Mouse (Mus musculus) cerebellum, adult 2 months (tissue): ENCODE measurements at regions not wholly inside any gene's neighbourhood (a gene's known extent, or its start where the extent isn't known, plus 50 kb on each side); places are given as distances from the start of the nearest gene placed in this dataset.
"Not testable (repeated sequence)": the region's sequence is repeated elsewhere in the genome, so short reads cannot be mapped to it uniquely, and the experiment has no call there.

Experiments
- DNase-seq, 2 experiments: peaks; one replicate each; pipeline ENCODE4 v3.0.0; 2021
- H3K27ac ChIP-seq: fragments of 200-500 bp; 2 replicates; pipeline ENCODE4 v1.5.1; 2012; ENCODE audit warnings: low read length, control low read depth, inconsistent platforms; ENCODE audit not compliant: insufficient read depth
- H3K27me3 ChIP-seq: fragments of 200-500 bp; 2 replicates; pipeline ENCODE4 v1.6.1; 2012; ENCODE audit warnings: inconsistent platforms, mild to moderate bottlenecking, low read length, moderate library complexity; ENCODE audit not compliant: control insufficient read depth, insufficient read depth
- H3K4me1 ChIP-seq: fragments of 200-500 bp; 2 replicates; pipeline ENCODE4 v1.6.1; 2011; ENCODE audit warnings: low read length; ENCODE audit not compliant: control insufficient read depth, insufficient read depth
- H3K4me3 ChIP-seq: fragments of 200-500 bp; replicated peaks from 2 replicates; pipeline ENCODE3; 2011; ENCODE audit warnings: mild to moderate bottlenecking, low read depth, low read length, control low read depth; ENCODE audit not compliant: insufficient read depth
- CTCF ChIP-seq: fragments of 200-500 bp; IDR thresholded peaks from 2 replicates; pipeline ENCODE4 v1.5.1; 2011; ENCODE audit warnings: low read depth, mild to moderate bottlenecking, control low read depth, low read length, moderate library complexity, borderline replicate concordance; ENCODE audit not compliant: insufficient read depth
- POLR2A ChIP-seq: fragments of 200-500 bp; IDR thresholded peaks from 2 replicates; pipeline ENCODE4 v1.6.1; 2011; ENCODE audit warnings: low read length, control low read depth, borderline replicate concordance; ENCODE audit not compliant: insufficient read depth
- WGBS: fragments of 180-500 bp; shearing (Covaris S2); methylation state at CpG from one replicate; pipeline ENCODE4 v1.1.7; 2018; 5-methylcytosine and 5-hydroxymethylcytosine counted together

DNA sequence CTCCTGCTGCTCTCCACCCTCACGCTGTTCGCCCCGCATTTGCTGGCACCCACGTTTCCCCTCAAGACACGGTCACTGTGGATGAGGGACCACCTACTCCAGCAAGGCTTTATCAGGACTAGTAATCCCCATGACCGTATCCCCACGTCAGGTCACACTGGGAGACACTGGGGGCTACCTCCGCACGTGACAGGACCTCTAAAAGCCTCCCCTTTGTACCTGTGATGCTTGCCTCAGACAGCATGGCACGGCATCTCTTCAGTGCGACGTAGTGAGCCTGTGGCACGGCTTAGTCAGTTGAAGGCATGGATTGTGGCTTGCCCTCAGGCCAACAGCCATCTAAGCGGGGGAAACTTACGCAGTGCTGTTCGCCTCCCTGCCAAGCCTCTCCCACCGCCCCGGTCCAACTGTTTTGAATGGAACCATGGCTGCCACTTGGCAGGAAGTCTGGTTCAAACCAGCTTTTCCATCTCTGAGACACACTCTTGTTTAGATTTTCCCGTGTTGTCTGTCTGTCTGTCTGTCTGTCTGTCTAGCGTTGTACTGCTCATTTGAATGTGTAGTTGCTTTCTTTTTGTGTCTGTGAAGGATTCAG is 79.0 kb upstream of the Klf14 start:
- Histone ChIP-seq H3K4me1 (no peaks in the 10 kb centered on the region), H3K4me3 (peak overlapping the region; percentile 20), H3K27me3 (no peaks in the 10 kb centered on the region), H3K27ac (no peak overlapping the region)
- TF ChIP-seq CTCF (no peak), POLR2A (no peak)
- WGBS: 38% methylated on average over 20 of the region's 20 CpGs
- no peak for DNase-seq

DNA sequence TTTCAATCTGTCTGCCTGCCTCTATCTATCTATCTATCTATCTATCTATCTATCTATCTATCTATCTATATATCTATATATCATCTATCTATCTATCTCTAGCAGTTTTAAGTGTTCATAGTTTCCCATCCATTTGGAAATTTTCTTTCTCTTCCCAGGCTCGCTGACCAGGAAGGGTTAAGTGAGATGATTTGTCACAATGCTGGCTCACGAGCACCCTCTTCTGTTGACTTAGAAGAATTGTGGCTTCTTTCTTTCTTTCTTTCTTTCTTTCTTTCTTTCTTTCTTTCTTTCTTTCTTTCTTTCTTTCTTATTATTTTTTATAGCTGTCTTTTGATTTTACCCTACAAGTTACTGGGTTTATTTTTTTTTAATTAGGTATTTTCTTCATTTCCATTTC is 79.6 kb upstream of the Klf14 start:
- WGBS: 0% methylated on average over 2 of the region's 2 CpGs
- DNase-seq, H3K27me3 ChIP-seq: not testable (repeated sequence)

DNA sequence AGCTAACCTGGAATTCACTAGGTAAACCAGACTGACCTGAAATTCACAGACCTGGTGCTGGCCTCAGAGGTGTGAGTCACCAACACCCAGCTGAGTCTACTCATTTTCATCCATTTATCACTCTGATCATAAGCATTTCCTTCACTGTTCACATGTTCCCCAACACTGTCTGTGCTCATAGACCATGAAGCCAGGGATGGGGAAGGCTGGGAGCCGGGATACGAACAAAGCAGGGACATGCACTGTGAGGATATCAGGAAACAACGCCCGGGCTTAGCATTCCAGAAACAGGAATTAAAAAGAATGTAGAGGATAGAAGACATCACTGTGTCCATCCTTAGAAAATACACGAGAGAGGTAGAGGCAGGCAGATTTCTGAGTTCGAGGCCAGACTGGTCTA is 80.6 kb upstream of the Klf14 start:
- TF ChIP-seq POLR2A: no peak
- TF ChIP-seq CTCF: no peak
- H3K27ac ChIP-seq: no peak overlapping the region
- no peaks in the 10 kb centered on the region for H3K27me3 ChIP-seq
- 76% methylated on average over 6 of the region's 6 CpGs for WGBS
- no peak overlapping the region for H3K4me3 ChIP-seq
- no peak for DNase-seq
- H3K4me1 ChIP-seq: no peaks in the 10 kb centered on the region

More for the DNA sequence above, 79.6 kb upstream of the Klf14 start:
- H3K4me1 ChIP-seq, H3K4me3 ChIP-seq, H3K27ac ChIP-seq: not testable (repeated sequence)
- peak; percentile 41; the same call in 1 of the 2 replicates for TF ChIP-seq CTCF

DNA sequence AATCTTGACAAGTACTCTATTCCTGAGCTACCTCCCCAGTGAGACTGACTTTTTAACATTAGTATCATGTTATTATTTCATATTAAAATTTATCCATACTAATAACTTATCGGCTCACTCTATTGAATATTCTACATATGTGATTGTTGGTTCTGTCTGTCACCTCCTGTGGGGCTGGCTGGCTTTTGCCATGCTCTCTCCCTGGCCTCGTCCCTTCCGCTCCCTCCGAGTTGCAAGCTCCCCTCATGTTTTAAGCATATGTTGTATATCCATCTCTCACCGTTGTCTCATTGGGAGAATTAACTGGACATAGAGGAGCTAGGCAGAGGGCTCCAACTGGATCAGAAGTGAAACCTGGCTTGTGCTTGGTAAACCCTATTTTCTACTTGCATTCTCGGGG is 81.9 kb upstream of the Klf14 start:
- Histone ChIP-seq H3K27me3 (no peaks in the 10 kb centered on the region), H3K4me3 (no peak overlapping the region), H3K4me1 (no peaks in the 10 kb centered on the region), H3K27ac (no peak overlapping the region)
- no peak for DNase-seq
- 65% methylated on average over 6 of the region's 6 CpGs for WGBS
- TF ChIP-seq POLR2A: no peak
- no peak for TF ChIP-seq CTCF

DNA sequence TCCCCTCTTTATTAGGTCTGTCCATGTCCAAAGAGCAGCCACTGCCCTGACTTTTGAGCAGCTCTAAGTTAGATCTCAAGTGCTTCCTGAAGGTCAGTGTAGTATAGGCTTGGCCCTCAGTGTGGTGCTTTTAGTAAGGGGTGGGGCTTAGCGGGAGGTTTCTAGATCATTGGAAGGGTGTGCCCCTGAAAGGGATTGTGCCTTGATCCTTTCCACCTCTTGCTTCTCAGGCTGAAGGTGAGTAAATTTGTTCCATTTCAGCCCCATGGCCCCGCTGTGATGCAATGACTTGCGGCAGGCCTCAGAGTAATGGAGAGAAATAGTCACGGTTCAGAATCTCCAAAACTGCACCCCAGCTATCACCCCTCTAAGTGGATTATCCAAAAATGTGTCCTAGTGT is 84.5 kb upstream of the Klf14 start:
- H3K4me1 ChIP-seq: no peaks in the 10 kb centered on the region
- TF ChIP-seq POLR2A (no peak), CTCF (no peak)
- no peak overlapping the region for H3K27ac ChIP-seq
- DNase-seq: no peak
- no peaks in the 10 kb centered on the region for H3K27me3 ChIP-seq
- 94% methylated on average over 4 of the region's 4 CpGs for WGBS
- H3K4me3 ChIP-seq: no peak overlapping the region

DNA sequence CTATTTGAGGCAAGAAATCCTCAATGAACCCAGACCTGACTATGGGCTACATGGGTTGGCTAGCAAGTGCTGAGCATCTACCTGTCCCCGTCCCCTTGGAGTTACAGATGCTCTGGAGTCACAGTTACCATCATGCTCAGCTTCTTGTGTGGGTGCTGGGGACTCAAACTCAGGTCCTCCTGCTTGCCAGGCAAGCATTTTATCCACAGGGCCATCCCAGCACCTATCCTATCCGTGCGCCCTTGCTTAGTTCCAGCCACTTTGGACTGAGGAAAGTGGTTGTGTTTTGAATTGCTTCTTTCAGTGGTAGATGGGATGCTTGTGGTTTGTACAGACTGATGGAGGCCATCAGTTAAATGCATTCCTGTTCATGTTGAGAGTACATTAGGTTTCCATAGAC is 85.0 kb upstream of the Klf14 start:
- H3K27ac ChIP-seq: no peak overlapping the region
- no peak overlapping the region for H3K4me3 ChIP-seq
- H3K27me3 ChIP-seq: no peaks in the 10 kb centered on the region
- DNase-seq: no peak
- H3K4me1 ChIP-seq: no peaks in the 10 kb centered on the region
- TF ChIP-seq CTCF (no peak), POLR2A (no peak)
- WGBS: 96% methylated on average over 3 of the region's 3 CpGs

DNA sequence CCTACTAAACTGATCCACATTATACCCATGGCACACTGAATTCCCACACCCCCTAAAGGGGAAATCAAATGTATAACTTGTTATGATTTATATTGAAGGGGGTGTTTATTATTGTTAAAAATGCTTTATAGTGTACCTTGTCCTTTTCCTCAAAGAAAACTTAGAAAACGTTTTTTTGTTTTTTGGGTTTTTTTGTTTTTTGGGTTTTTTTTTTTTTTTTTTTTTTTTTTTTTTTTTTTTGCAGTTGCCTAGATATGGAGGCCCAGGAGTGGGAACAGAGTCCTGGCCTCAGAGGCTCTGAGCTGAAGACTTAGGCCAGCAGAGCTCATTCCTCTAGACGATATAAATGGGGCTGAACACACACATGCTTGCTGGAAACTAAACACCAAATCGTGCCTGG is 87.3 kb upstream of the Klf14 start:
- H3K27ac ChIP-seq: no peak overlapping the region
- no peaks in the 10 kb centered on the region for H3K27me3 ChIP-seq
- no peak overlapping the region for H3K4me3 ChIP-seq
- 78% methylated on average over 3 of the region's 3 CpGs for WGBS
- DNase-seq: no peak
- no peaks in the 10 kb centered on the region for H3K4me1 ChIP-seq
- TF ChIP-seq CTCF: no peak

DNA sequence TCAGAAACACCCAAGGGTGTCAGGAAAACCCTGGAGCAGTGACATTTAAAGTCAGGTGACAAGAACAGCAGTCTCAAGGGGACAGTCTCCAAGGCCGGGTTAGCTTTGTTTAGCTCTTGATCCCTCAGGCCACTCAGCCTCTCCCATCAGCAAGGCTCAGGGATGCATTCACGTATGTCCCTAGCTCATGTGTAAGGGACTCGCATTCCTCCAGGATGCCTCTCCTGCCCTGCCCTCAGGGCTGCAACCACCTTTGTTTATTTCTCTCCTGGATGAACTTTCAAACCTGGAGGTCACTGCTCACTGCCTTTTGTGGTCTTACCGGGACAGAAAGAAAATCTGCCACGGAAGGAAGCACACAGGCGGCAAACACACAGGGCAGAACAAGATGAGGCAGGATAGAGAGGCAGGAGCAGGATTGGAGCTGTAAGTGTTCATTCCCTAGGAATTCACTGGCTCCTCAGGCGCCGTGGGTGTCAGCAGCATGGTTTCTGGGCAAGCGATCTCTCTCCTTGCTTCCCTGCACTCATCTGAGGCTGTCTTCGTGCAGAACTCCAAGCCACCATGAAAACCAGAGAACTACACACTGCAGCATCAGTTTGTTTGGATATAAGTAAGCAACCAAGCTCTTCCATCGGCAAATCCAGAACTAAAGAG is 90.2 kb upstream of the Klf14 start:
- TF ChIP-seq POLR2A (no peak), CTCF (no peak)
- Histone ChIP-seq H3K27ac (no peak overlapping the region), H3K4me1 (peaks cover 8% of the 10 kb centered on the region), H3K27me3 (no peaks in the 10 kb centered on the region), H3K4me3 (no peak overlapping the region)
- DNase-seq: no peak
- 63% methylated on average over 11 of the region's 11 CpGs for WGBS
